Mouse (Mus musculus): ENCODE results near the gene Pcbp3.

GRCm38 (mm10) chr10:76846480-76846879, 115.2 kb downstream of the Pcbp3 start:
- TF ChIP-seq GATA1 (IDR thresholded peaks at IDR 0.05; ENCODE audit: borderline replicate concordance, low read length) (no peak), FLI1 (IDR thresholded peaks at IDR 0.05; ENCODE audit: low read length) (no peak)
